Mouse (Mus musculus) intestine, embryonic 16.5 days (tissue): ENCODE data around the gene Abhd12. TPM values are rescaled to one million over a fixed set of nuclear protein-coding genes. Genes with fewer than 3 reads are reported as not detected.
A peak's percentile ranks its signal among the peaks of the same experiment; 100 is the strongest.

ENCODE experiments used
- ATAC-seq: fragments of 200-750 bp; cut with Nextera tagmentation; 2 replicates; pipeline ENCODE4 v1.8.0; 2017; ENCODE audit warnings: moderate TSS enrichment, moderate library complexity
- H3K27ac ChIP-seq: fragments of 300-500 bp; sonication (generic); 2 replicates; pipeline ENCODE4 v1.5.1; 2014; ENCODE audit warnings: mild to moderate bottlenecking, low read length
- H3K27me3 ChIP-seq: fragments of 300-500 bp; sonication (generic); replicated peaks from 2 replicates; pipeline ENCODE4 v1.6.1; 2014; ENCODE audit warnings: low read length, control low read depth, mixed read lengths; ENCODE audit not compliant: control insufficient read depth, insufficient read depth
- H3K36me3 ChIP-seq: fragments of 300-500 bp; sonication (generic); 2 replicates; pipeline ENCODE4 v1.6.1; 2014; ENCODE audit warnings: low read length, control low read depth; ENCODE audit not compliant: control insufficient read depth, insufficient read depth
- H3K4me1 ChIP-seq: fragments of 300-500 bp; sonication (generic); 2 replicates; pipeline ENCODE4 v1.6.1; 2014; ENCODE audit warnings: low read length, control low read depth, mixed read lengths; ENCODE audit not compliant: control insufficient read depth, insufficient read depth
- H3K4me2 ChIP-seq: fragments of 300-500 bp; sonication (generic); 2 replicates; pipeline ENCODE4 v1.6.1; 2014; ENCODE audit warnings: low read depth, low read length, control low read depth
- H3K4me3 ChIP-seq: fragments of 300-500 bp; sonication (generic); 2 replicates; pipeline ENCODE4 v1.5.1; 2014; ENCODE audit warnings: mild to moderate bottlenecking, low read length
- H3K9ac ChIP-seq: fragments of 300-500 bp; sonication (generic); 2 replicates; pipeline ENCODE4 v1.6.1; 2014; ENCODE audit warnings: low read depth, low read length
- H3K9me3 ChIP-seq: fragments of 300-500 bp; sonication (generic); 2 replicates; pipeline ENCODE4 v1.6.1; 2016; ENCODE audit warnings: low read length, control low read depth; ENCODE audit not compliant: control insufficient read depth
- WGBS: fragments of 180-500 bp; shearing (Covaris S2); extraction: QIAGEN DNeasy Blood & Tissue Kit; methylation state at CpG from one replicate; pipeline ENCODE4 v1.1.7; 2014; 5-methylcytosine and 5-hydroxymethylcytosine counted together
- polyA plus RNA-seq: library from polyadenylated mRNA; unstranded; fragments of >200 nt; fragmentation: Nextera tagmentation; extraction: Ambion mirVana; gene quantifications from 2 replicates; pipeline ENCODE4 v1.2.1, GENCODE M21; 2015

Abhd12 gene
- polyA plus RNA-seq, 1 experiment from 2014 or later, result 52.1 TPM

GRCm38 (mm10) chr2:150894617-150895267, 9.8 kb downstream of the Abhd12 start:
- no peak for ATAC-seq
- 91% methylated on average over 2 of the region's 2 CpGs for WGBS
- Histone ChIP-seq H3K27ac (no peak overlapping the region), H3K36me3 (no peaks in the 10 kb centered on the region), H3K4me1 (peaks cover 3% of the 10 kb centered on the region; the same call in 1 of the 2 replicates), H3K4me2 (no peak overlapping the region), H3K9me3 (no peaks in the 10 kb centered on the region), H3K27me3 (no peaks in the 10 kb centered on the region), H3K4me3 (no peak overlapping the region), H3K9ac (no peak overlapping the region)

GRCm38 (mm10) chr2:150887370-150887769, 17.2 kb downstream of the Abhd12 start:
- no peaks in the 10 kb centered on the region for H3K27me3 ChIP-seq
- no peaks in the 10 kb centered on the region for H3K36me3 ChIP-seq
- H3K27ac ChIP-seq, result no peak overlapping the region
- no peak overlapping the region for H3K4me3 ChIP-seq
- H3K9me3 ChIP-seq, result no peaks in the 10 kb centered on the region
- whole genome bisulfite sequencing, result 70% methylated on average over 2 of the region's 2 CpGs
- H3K9ac ChIP-seq, result no peak overlapping the region
- H3K4me1 ChIP-seq, result no peaks in the 10 kb centered on the region
- ATAC-seq, result no peak
- no peak overlapping the region for H3K4me2 ChIP-seq

GRCm38 (mm10) chr2:150886315-150886714, 18.2 kb downstream of the Abhd12 start:
- ATAC-seq, result no peak
- no peak overlapping the region for H3K4me3 ChIP-seq

GRCm38 (mm10) chr2:150885814-150886213, 18.7 kb downstream of the Abhd12 start:
- no peak overlapping the region for H3K9ac ChIP-seq
- H3K9me3 ChIP-seq, result no peaks in the 10 kb centered on the region
- no peak overlapping the region for H3K4me3 ChIP-seq
- 67% methylated on average over 1 of the region's 1 CpGs for WGBS
- H3K27me3 ChIP-seq, result no peaks in the 10 kb centered on the region
- no peak overlapping the region for H3K27ac ChIP-seq
- H3K4me1 ChIP-seq, result no peaks in the 10 kb centered on the region
- H3K4me2 ChIP-seq, result no peak overlapping the region
- ATAC-seq, result no peak
- no peaks in the 10 kb centered on the region for H3K36me3 ChIP-seq

More at GRCm38 (mm10) chr2:150886315-150886714, 18.2 kb downstream of the Abhd12 start:
- no peak overlapping the region for H3K4me2 ChIP-seq
- H3K27ac ChIP-seq, result no peak overlapping the region
- no peaks in the 10 kb centered on the region for H3K9me3 ChIP-seq
- H3K36me3 ChIP-seq, result no peaks in the 10 kb centered on the region
- H3K27me3 ChIP-seq, result no peaks in the 10 kb centered on the region
- no peaks in the 10 kb centered on the region for H3K4me1 ChIP-seq
- H3K9ac ChIP-seq, result no peak overlapping the region

GRCm38 (mm10) chr2:150884779-150885110, 19.8 kb downstream of the Abhd12 start:
- Histone ChIP-seq H3K36me3 (no peaks in the 10 kb centered on the region), H3K4me3 (no peak overlapping the region), H3K4me1 (no peaks in the 10 kb centered on the region), H3K9me3 (no peaks in the 10 kb centered on the region), H3K27me3 (no peaks in the 10 kb centered on the region), H3K9ac (no peak overlapping the region), H3K4me2 (no peak overlapping the region), H3K27ac (no peak overlapping the region)
- ATAC-seq, result peak; percentile 42; the same call in 1 of the 2 replicates
- 67% methylated on average over 1 of the region's 1 CpGs for WGBS

GRCm38 (mm10) chr2:150884075-150884778, 20.3 kb downstream of the Abhd12 start:
- ATAC-seq, result no peak; the same call in 1 of the 2 replicates
- 89% methylated on average over 8 of the region's 8 CpGs for WGBS

GRCm38 (mm10) chr2:150877561-150877960, 27.0 kb downstream of the Abhd12 start:
- H3K9ac ChIP-seq, result no peak overlapping the region
- H3K4me3 ChIP-seq, result no peak overlapping the region
- no peaks in the 10 kb centered on the region for H3K9me3 ChIP-seq
- no peaks in the 10 kb centered on the region for H3K36me3 ChIP-seq
- WGBS, result 83% methylated on average over 4 of the region's 4 CpGs
- no peak for ATAC-seq
- no peaks in the 10 kb centered on the region for H3K4me1 ChIP-seq
- no peak overlapping the region for H3K4me2 ChIP-seq
- no peaks in the 10 kb centered on the region for H3K27me3 ChIP-seq
- H3K27ac ChIP-seq, result no peak overlapping the region

More at GRCm38 (mm10) chr2:150884075-150884778, 20.3 kb downstream of the Abhd12 start:
- Histone ChIP-seq H3K27me3 (no peaks in the 10 kb centered on the region), H3K9ac (no peak overlapping the region), H3K36me3 (no peaks in the 10 kb centered on the region), H3K27ac (no peak overlapping the region), H3K9me3 (no peaks in the 10 kb centered on the region), H3K4me2 (no peak overlapping the region), H3K4me1 (no peaks in the 10 kb centered on the region), H3K4me3 (no peak overlapping the region)

GRCm38 (mm10) chr2:150875226-150875625, 29.3 kb downstream of the Abhd12 start:
- no peak overlapping the region for H3K4me2 ChIP-seq
- 98% methylated on average over 1 of the region's 1 CpGs for WGBS

GRCm38 (mm10) chr2:150874508-150874907, 30.0 kb downstream of the Abhd12 start:
- Histone ChIP-seq H3K27me3 (no peaks in the 10 kb centered on the region), H3K9me3 (no peaks in the 10 kb centered on the region), H3K9ac (no peak overlapping the region), H3K4me1 (no peaks in the 10 kb centered on the region), H3K27ac (no peak overlapping the region), H3K4me3 (no peak overlapping the region), H3K36me3 (no peaks in the 10 kb centered on the region), H3K4me2 (no peak overlapping the region)
- 96% methylated on average over 1 of the region's 1 CpGs for WGBS
- no peak for ATAC-seq

More at GRCm38 (mm10) chr2:150875226-150875625, 29.3 kb downstream of the Abhd12 start:
- no peak overlapping the region for H3K27ac ChIP-seq
- ATAC-seq, result no peak
- H3K4me1 ChIP-seq, result no peaks in the 10 kb centered on the region
- H3K27me3 ChIP-seq, result no peaks in the 10 kb centered on the region
- H3K9me3 ChIP-seq, result no peaks in the 10 kb centered on the region
- no peak overlapping the region for H3K9ac ChIP-seq
- H3K36me3 ChIP-seq, result no peaks in the 10 kb centered on the region
- no peak overlapping the region for H3K4me3 ChIP-seq
